Mouse (Mus musculus) bone marrow macrophage, adult 2 months (primary cell): ENCODE measurements around the gene Dohh. TPM values are rescaled to one million over a fixed set of nuclear protein-coding genes. Genes with fewer than 3 reads are reported as not detected.
A peak's percentile ranks its signal among the peaks of the same experiment; 100 is the strongest.

Experiments
- H3K27ac ChIP-seq: 2 replicates; pipeline ENCODE4 v1.5.1; 2012; ENCODE audit warnings: low read depth, low read length; ENCODE audit not compliant: insufficient read depth
- H3K4me1 ChIP-seq: 2 replicates; pipeline ENCODE4 v1.6.1; 2012; ENCODE audit warnings: low read length; ENCODE audit not compliant: control insufficient read depth, insufficient read depth
- H3K4me3 ChIP-seq: 2 replicates; pipeline ENCODE4 v1.5.1; 2012; ENCODE audit warnings: mild to moderate bottlenecking, low read length, moderate library complexity; ENCODE audit not compliant: insufficient read depth
- CTCF ChIP-seq: IDR thresholded peaks from 2 replicates; pipeline ENCODE4 v1.5.1; 2012; ENCODE audit warnings: low read depth, mild to moderate bottlenecking, low read length, moderate library complexity
- POLR2A ChIP-seq: IDR thresholded peaks from 2 replicates; pipeline ENCODE4 v1.6.1; 2012; ENCODE audit warnings: mild to moderate bottlenecking, low read depth, low read length, borderline replicate concordance
- polyA plus RNA-seq: library from polyadenylated mRNA; stranded (reverse); fragments of >200 nt; gene quantifications from 2 replicates; pipeline ENCODE4 v1.2.4, GENCODE M21; 2012; ENCODE audit not compliant: missing spikeins, insufficient read depth, insufficient read length

Gene Dohh
- polyA plus RNA-seq, 1 experiment: 23.1 TPM

GRCm38 (mm10) chr10:81427804-81428506, 43.7 kb downstream of the Dohh start:
- peaks cover 30% of the 10 kb centered on the region for H3K4me1 ChIP-seq
- TF ChIP-seq CTCF (no peak), POLR2A (no peak)
- H3K4me3 ChIP-seq: no peak overlapping the region
- no peak overlapping the region for H3K27ac ChIP-seq

DNA sequence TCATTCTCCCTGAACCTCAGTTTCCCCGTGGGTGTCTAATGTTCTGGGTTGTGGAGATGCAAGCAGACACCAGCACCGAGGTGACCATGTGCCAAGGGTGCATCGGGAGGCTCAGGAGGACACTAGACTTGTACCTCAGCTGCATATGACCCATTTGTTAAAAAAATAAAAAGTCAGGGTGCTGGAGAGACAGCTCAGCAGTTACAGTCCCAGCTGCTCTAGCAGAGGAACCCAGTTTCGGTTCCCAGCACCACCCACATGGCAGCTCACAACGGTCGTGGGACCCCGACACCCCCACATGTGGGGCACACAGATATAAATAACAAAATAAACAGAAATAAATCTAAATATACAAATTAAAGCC, 44.3 kb downstream of the Dohh start:
- no peak overlapping the region for H3K4me3 ChIP-seq
- no peak for TF ChIP-seq POLR2A
- TF ChIP-seq CTCF: no peak
- peaks cover 30% of the 10 kb centered on the region for H3K4me1 ChIP-seq
- no peak overlapping the region for H3K27ac ChIP-seq

GRCm38 (mm10) chr10:81429092-81429491, 44.9 kb downstream of the Dohh start:
- Histone ChIP-seq H3K4me1 (peaks cover 30% of the 10 kb centered on the region), H3K27ac (no peak overlapping the region), H3K4me3 (no peak overlapping the region; the same call in 1 of the 2 replicates)
- TF ChIP-seq CTCF (no peak), POLR2A (0 out of 2 replicates have a peak, but pooled peaks have one; percentile 26)

DNA sequence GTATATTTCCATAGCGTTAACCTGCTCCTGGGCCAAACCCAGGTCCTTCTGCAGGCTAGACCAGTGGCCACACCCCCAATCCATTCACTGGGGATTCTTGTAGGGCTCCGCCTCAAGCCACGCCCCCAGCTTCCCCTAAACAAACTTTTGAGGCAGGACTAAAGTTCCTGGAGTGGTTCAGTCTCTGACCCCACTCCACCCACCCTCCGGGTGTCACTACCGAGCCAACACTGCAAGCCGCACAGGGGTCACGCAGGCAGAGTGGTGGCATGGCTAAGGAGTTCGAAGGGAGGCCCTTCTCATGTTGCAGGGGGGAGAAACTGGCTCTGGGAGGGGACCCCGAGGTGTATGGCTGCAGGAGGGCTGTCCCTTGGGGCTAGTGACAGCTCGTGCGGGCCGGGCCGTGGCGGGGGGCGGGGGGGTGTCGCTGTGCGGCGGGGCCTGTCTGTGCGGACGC, 45.4 kb downstream of the Dohh start:
- Histone ChIP-seq H3K27ac (peak overlapping the region; percentile 84), H3K4me1 (peaks cover 36% of the 10 kb centered on the region), H3K4me3 (peak overlapping the region; percentile 79)
- TF ChIP-seq CTCF: no peak

GRCm38 (mm10) chr10:81430141-81430830, 46.1 kb downstream of the Dohh start:
- H3K4me1 ChIP-seq: peaks cover 42% of the 10 kb centered on the region
- TF ChIP-seq POLR2A (no peak), CTCF (no peak)
- H3K4me3 ChIP-seq: peak overlapping the region; percentile 79
- H3K27ac ChIP-seq: peak overlapping the region; percentile 84

- Histone ChIP-seq H3K4me1 (peaks cover 36% of the 10 kb centered on the region), H3K4me3 (peak overlapping the region; percentile 79), H3K27ac (peak overlapping the region; percentile 84)
- TF ChIP-seq CTCF (no peak), POLR2A (no peak)
Measured at GRCm38 (mm10) chr10:81430831-81431525, 46.8 kb downstream of the Dohh start.

DNA sequence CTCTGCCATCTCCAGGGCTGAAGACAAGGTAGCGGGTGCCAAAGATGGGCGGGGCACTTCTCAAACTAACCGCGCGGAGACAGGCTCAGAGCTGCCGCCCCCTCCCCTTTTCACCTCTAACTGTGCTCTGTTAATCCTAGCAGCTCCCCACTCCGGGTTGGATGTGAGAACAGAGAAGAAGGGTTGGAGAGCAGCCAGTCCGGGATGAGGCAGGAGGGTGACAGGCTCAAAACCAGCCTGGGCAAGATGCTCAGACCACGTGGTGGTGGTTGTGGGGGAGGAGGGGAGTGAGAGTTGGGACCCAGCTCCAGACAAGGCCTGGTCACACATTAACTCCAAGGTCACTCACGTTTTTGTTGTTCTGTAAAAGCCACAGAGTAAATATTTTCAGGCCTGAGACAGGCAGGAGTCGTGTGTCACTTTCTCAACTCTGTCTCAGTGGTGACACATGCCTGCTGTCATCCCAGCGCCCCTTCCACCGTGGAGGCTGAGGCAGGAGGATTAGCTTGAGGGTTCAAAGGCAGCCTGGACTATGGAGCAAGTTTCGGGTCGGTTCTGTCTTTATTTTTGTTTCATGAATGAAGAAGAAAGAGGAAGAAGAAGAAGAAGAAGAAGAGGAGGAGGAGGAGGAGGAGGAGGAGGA, 47.4 kb downstream of the Dohh start:
- H3K27ac ChIP-seq: peak overlapping the region; percentile 46
- no peak for TF ChIP-seq CTCF
- TF ChIP-seq POLR2A: no peak
- H3K4me3 ChIP-seq: peak overlapping the region; percentile 79
- peaks cover 36% of the 10 kb centered on the region for H3K4me1 ChIP-seq

- Histone ChIP-seq H3K27ac (peak overlapping the region; percentile 36), H3K4me3 (peak overlapping the region; percentile 63), H3K4me1 (peaks cover 33% of the 10 kb centered on the region)
- no peak for TF ChIP-seq POLR2A
- no peak for TF ChIP-seq CTCF
Measured at GRCm38 (mm10) chr10:81432169-81432867, 48.1 kb downstream of the Dohh start.

GRCm38 (mm10) chr10:81432868-81433262, 48.6 kb downstream of the Dohh start:
- TF ChIP-seq CTCF (no peak), POLR2A (no peak)
- peak overlapping the region; percentile 94 for H3K27ac ChIP-seq
- H3K4me1 ChIP-seq: peaks cover 32% of the 10 kb centered on the region
- H3K4me3 ChIP-seq: peak overlapping the region; percentile 65
